ENCODE assay signal across 33 mouse cellular contexts in the genomic region with DNA sequence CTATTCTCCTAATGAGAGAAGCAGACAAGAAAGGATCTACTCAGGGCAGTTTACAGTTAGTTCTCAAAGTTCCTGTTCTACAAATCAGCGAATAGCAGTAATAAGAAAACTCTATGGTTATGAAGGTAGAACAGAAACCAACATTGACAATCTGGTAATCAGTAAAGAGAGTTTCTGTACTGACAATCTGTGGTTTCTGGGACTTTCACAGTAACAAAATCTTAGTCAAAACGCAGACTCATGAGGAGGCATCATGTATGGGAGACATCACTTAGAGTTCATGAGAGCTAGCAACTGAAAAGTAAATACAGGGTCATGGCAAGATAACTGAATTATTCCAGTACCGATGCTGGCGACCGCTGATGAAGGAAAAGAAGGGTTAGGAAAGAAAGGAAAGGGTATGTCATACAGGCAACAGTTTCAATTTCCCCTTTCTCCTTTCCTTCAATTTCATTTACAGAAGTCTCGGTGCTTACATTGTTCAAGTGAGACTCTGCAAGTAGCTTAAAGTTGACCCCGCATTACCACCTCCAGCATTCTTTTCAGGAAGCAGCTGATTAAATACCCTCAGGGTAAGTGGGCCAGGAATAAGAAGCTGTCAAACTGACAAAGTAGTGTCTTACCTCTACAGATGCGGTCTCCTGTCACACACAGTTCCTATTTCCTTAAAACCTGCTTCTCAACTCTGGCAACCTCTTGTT.
A peak's percentile ranks its signal among the peaks of the same experiment; 100 is the strongest.
DNase-seq lines count a peak whose midpoint lies in the region; ATAC-seq and TF ChIP-seq lines count a peak whose summit lies in the region.
"Had no signal": no experiment of that assay in that cellular context is flagged by ENCODE, and none has a peak within 500 bp of the region (broad histone marks: within the 10 kb centered on the region; RNA-seq: fewer than 3 reads in every experiment).

No protein-coding gene starts in this region.

- no peaks in the 10 kb centered on the region for H3K4me1 ChIP-seq in intestine, embryonic 15.5 days (replicated peaks)
- H3K4me1 ChIP-seq: hindbrain, embryonic 15.5 days; limb, embryonic 15.5 days; neural tube, embryonic 13.5 days had no signal

- TF ChIP-seq CTCF in brain, embryonic 14.5 days (IDR thresholded peaks at IDR 0.05; ENCODE audit: borderline replicate concordance, extremely low read depth, insufficient read depth, insufficient read length) = no peak

- H3K27ac ChIP-seq in intestine, embryonic 15.5 days = no peak overlapping the region
- H3K27ac ChIP-seq: forebrain, embryonic 10.5 days; heart, embryonic 15.5 days; hindbrain, embryonic 15.5 days; left cerebral cortex, adult 2 months; limb, embryonic 15.5 days; liver, embryonic 14.5 days; midbrain, embryonic 10.5 days; neural tube, embryonic 13.5 days had no signal

- DNase-seq in 416B (ENCODE audit: low read depth) = peak; percentile 45
- DNase-seq in B cell, adult 2 months = peak; percentile 5 to 8
- DNase-seq in brain, embryonic 14.5 days (ENCODE audit: low read depth) = peak; percentile 15
- DNase-seq in frontal cortex, postnatal 14 days (ENCODE audit: low spot score in 2 of 2) = no peak
- no peak for DNase-seq in adrenal gland, adult 18-20 months (ENCODE audit: low spot score in 2 of 2)
- DNase-seq: adrenal gland, adult 8-10 months; cerebellum, adult 9-11 months; forebrain, postnatal 0 days; gastrocnemius, postnatal 36 days; heart, postnatal 36 days; kidney, adult 11 months; layer of hippocampus, adult 9-11 months; left cerebral cortex, postnatal 4 days; lung, embryonic 14.5 days; lung, postnatal 36 days; right cerebral cortex, adult 18-20 months; right cerebral cortex, postnatal 4 days; thymus, adult 2 months; thymus, postnatal 4 days had no signal

- H3K9ac ChIP-seq in intestine, embryonic 15.5 days = no peak overlapping the region
- H3K9ac ChIP-seq: forebrain, postnatal 0 days; heart, embryonic 15.5 days; hindbrain, embryonic 15.5 days; limb, embryonic 15.5 days; liver, embryonic 14.5 days; lung, embryonic 14.5 days; neural tube, embryonic 13.5 days had no signal

- H3K9me3 ChIP-seq in intestine, embryonic 15.5 days = no peaks in the 10 kb centered on the region
- H3K9me3 ChIP-seq: forebrain, embryonic 10.5 days; heart, embryonic 15.5 days; hindbrain, embryonic 15.5 days; limb, embryonic 15.5 days; midbrain, embryonic 10.5 days; neural tube, embryonic 13.5 days had no signal

- TF ChIP-seq POLR2A in brain, embryonic 14.5 days (IDR thresholded peaks at IDR 0.05; ENCODE audit: borderline replicate concordance, extremely low read depth, insufficient read depth, insufficient read length, poor library complexity, severe bottlenecking) = no peak

- H3K27me3 ChIP-seq in intestine, embryonic 15.5 days (replicated peaks) = no peaks in the 10 kb centered on the region
- H3K27me3 ChIP-seq: heart, embryonic 15.5 days; hindbrain, embryonic 15.5 days; limb, embryonic 15.5 days; neural tube, embryonic 13.5 days; Patski had no signal

- no peak overlapping the region for H3K4me2 ChIP-seq in intestine, embryonic 15.5 days (replicated peaks)
- H3K4me2 ChIP-seq: heart, embryonic 15.5 days; hindbrain, embryonic 15.5 days; limb, embryonic 15.5 days; lung, embryonic 14.5 days; neural tube, embryonic 13.5 days had no signal

- ATAC-seq in inflammation-experienced regulatory T-cells, adult 6 months = peak; percentile 35
- ATAC-seq in intestine, embryonic 15.5 days = no peak
- ATAC-seq: CD4-positive, CD25-positive, alpha-beta regulatory T cell, adult 4 months; forebrain, postnatal 0 days; midbrain, embryonic 16.5 days; Patski had no signal

- WGBS in intestine, embryonic 15.5 days = 71% methylated on average over 8 of the region's 8 CpGs

- H3K36me3 ChIP-seq in intestine, embryonic 15.5 days = no peaks in the 10 kb centered on the region
- H3K36me3 ChIP-seq: forebrain, embryonic 10.5 days; heart, embryonic 15.5 days; hindbrain, embryonic 15.5 days; limb, embryonic 15.5 days; midbrain, embryonic 10.5 days; neural tube, embryonic 13.5 days had no signal

- no peak overlapping the region for H3K4me3 ChIP-seq in intestine, embryonic 15.5 days (replicated peaks)
- H3K4me3 ChIP-seq: forebrain, embryonic 10.5 days; heart, embryonic 15.5 days; hindbrain, embryonic 15.5 days; left cerebral cortex, adult 2 months; limb, embryonic 15.5 days; midbrain, embryonic 10.5 days; myocyte; neural tube, embryonic 13.5 days had no signal

Comparison
In these comparisons a context has a peak if more than half of its experiments do, and no peak if none do; other contexts are left out.
1. DNase-seq: peak in 416B (single experiment), B cell, adult 2 months (2 of 2) and brain, embryonic 14.5 days (single experiment); none in frontal cortex, postnatal 14 days (0 of 2) and adrenal gland, adult 18-20 months (0 of 2).